21 mouse cellular contexts compared by ENCODE assay signal in the genomic region with DNA sequence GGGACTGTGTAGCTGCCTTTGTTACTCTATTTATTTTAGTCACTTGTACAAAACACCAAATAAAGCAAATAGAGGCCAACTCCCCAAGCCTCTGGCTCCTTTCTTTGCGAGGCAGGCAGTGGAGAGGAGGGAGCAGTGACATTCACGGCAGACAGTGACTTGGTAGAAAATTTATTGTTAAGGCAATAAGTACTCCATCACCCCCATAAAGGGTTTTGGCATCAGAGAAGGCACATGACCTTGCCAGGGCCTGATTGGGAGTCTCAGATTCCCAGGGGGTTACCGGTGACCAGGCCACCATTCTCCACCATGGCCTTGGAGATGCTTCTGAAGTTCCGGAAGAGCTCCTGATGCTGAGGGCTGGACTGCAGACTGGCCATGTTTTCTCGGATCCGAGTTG. TPM values are rescaled to one million over a fixed set of nuclear protein-coding genes. Genes with fewer than 3 reads are reported as not detected.
DNase-seq lines count a peak whose midpoint lies in the region; ATAC-seq lines count a peak whose summit lies in the region.
"Had no signal": no experiment of that assay in that cellular context is flagged by ENCODE, and none has a peak within 500 bp of the region (broad histone marks: within the 10 kb centered on the region; RNA-seq: fewer than 3 reads in every experiment).

No protein-coding gene starts in this region.

- H3K4me3 ChIP-seq in embryonic facial prominence, embryonic 10.5 days: peak overlapping the region; percentile 12; the same call in 1 of the 2 replicates
- H3K4me3 ChIP-seq in embryonic facial prominence, embryonic 13.5 days: no peak overlapping the region

- peaks cover 19% of the 10 kb centered on the region for H3K4me1 ChIP-seq in embryonic facial prominence, embryonic 10.5 days
- peaks cover 10% of the 10 kb centered on the region for H3K4me1 ChIP-seq in embryonic facial prominence, embryonic 13.5 days

- WGBS in embryonic facial prominence, embryonic 10.5 days: 91% methylated on average over 6 of the region's 6 CpGs
- WGBS in embryonic facial prominence, embryonic 13.5 days: 89% methylated on average over 6 of the region's 6 CpGs

- ATAC-seq in embryonic facial prominence, embryonic 13.5 days (ENCODE audit: insufficient number of reproducible peaks, insufficient read depth, low FRiP score, low TSS enrichment, low read depth): no peak
- ATAC-seq: activated CD4-positive, CD25-positive, alpha-beta regulatory T cell, adult 4 months; CD4-positive, CD25-positive, alpha-beta regulatory T cell, adult 4 months; Patski had no signal

- H3K9ac ChIP-seq in embryonic facial prominence, embryonic 13.5 days: peak overlapping the region; percentile 40; the same call in 1 of the 2 replicates

- DNase-seq in heart, adult 11 months: peak; percentile 88
- DNase-seq in heart, postnatal 25 days (ENCODE audit: low spot score): no peak
- peak; percentile 2 for DNase-seq in ovary, postnatal 36 days (ENCODE audit: low spot score)
- no peak for DNase-seq in ovary, postnatal 14 days (ENCODE audit: low spot score)
- DNase-seq in embryonic facial prominence, embryonic 10.5 days (ENCODE audit: low spot score): no peak
- no peak for DNase-seq in cerebellum, adult 18-20 months
- no peak for DNase-seq in kidney, adult 18-20 months
- DNase-seq: adrenal gland, adult 2 months; adrenal gland, adult 8-10 months; adrenal gland, postnatal 10 days; adrenal gland, postnatal 14 days; adrenal gland, postnatal 25 days; B cell, adult 2 months; cerebellum, adult 11 months; cerebellum, adult 11-12 months had no signal

- no peaks in the 10 kb centered on the region for H3K9me3 ChIP-seq in embryonic facial prominence, embryonic 10.5 days
- H3K9me3 ChIP-seq in embryonic facial prominence, embryonic 13.5 days: no peaks in the 10 kb centered on the region
- H3K9me3 ChIP-seq: G1E had no signal

- H3K27me3 ChIP-seq in embryonic facial prominence, embryonic 10.5 days (replicated peaks; ENCODE audit: low read depth, poor library complexity, severe bottlenecking): no peaks in the 10 kb centered on the region
- H3K27me3 ChIP-seq in embryonic facial prominence, embryonic 13.5 days: no peaks in the 10 kb centered on the region
- H3K27me3 ChIP-seq: CH12.LX, Patski had no signal

- no peak overlapping the region for H3K4me2 ChIP-seq in embryonic facial prominence, embryonic 13.5 days

- no peak overlapping the region for H3K27ac ChIP-seq in embryonic facial prominence, embryonic 10.5 days (replicated peaks)
- no peak overlapping the region for H3K27ac ChIP-seq in embryonic facial prominence, embryonic 13.5 days

- peaks cover 95% of the 10 kb centered on the region for H3K36me3 ChIP-seq in embryonic facial prominence, embryonic 10.5 days (replicated peaks)
- peaks cover 94% of the 10 kb centered on the region for H3K36me3 ChIP-seq in embryonic facial prominence, embryonic 13.5 days

- intact Hi-C loops in heart, postnatal 25 days (cut with DNase I): loop anchor here (10.0 kb wide), 1 partner anchor 645 kb away; a partner anchor contains a TSS

RNA-seq across cellular contexts. Expression of a gene that starts 5.2 kb away (rescaled TPM):
- 1,000 to 10,000 TPM; 1,206 to 1,290 TPM for total RNA-seq in heart, postnatal 25 days (2021)
- polyA plus RNA-seq in embryonic facial prominence, embryonic 10.5 days (2016; fragmentation: Nextera tagmentation; extraction: Ambion mirVana): 42.2 and 46.3 TPM in 2 replicates
- 78.2 and 82.3 TPM in 2 replicates for polyA plus RNA-seq in embryonic facial prominence, embryonic 13.5 days (2015; fragmentation: Nextera tagmentation; extraction: Ambion mirVana)

RNA-seq across cellular contexts. Expression of a gene that starts 6.7 kb away (rescaled TPM):
- total RNA-seq in heart, postnatal 25 days (2021): 1 to 10 TPM; 6.6 to 8.1 TPM
- 12.6 and 13.2 TPM in 2 replicates for polyA plus RNA-seq in embryonic facial prominence, embryonic 10.5 days (2016; fragmentation: Nextera tagmentation; extraction: Ambion mirVana)
- 13.1 and 13.5 TPM in 2 replicates for polyA plus RNA-seq in embryonic facial prominence, embryonic 13.5 days (2015; fragmentation: Nextera tagmentation; extraction: Ambion mirVana)

RNA-seq across cellular contexts. Expression of a gene that starts 9.6 kb away (rescaled TPM):
- 1 to 10 TPM; 3.9 to 5.2 TPM for total RNA-seq in heart, postnatal 25 days (2021)
- 59.0 and 59.8 TPM in 2 replicates for polyA plus RNA-seq in embryonic facial prominence, embryonic 10.5 days (2016; fragmentation: Nextera tagmentation; extraction: Ambion mirVana)
- 55.0 and 56.8 TPM in 2 replicates for polyA plus RNA-seq in embryonic facial prominence, embryonic 13.5 days (2015; fragmentation: Nextera tagmentation; extraction: Ambion mirVana)

RNA-seq across cellular contexts. Expression of a gene that starts 14.5 kb away (rescaled TPM):
- total RNA-seq in heart, postnatal 25 days (2021): 10 to 100 TPM; 22.6 to 25.3 TPM
- 96.5 and 98.3 TPM in 2 replicates for polyA plus RNA-seq in embryonic facial prominence, embryonic 10.5 days (2016; fragmentation: Nextera tagmentation; extraction: Ambion mirVana)
- polyA plus RNA-seq in embryonic facial prominence, embryonic 13.5 days (2015; fragmentation: Nextera tagmentation; extraction: Ambion mirVana): 87.8 and 93.3 TPM in 2 replicates

RNA-seq across cellular contexts. Expression of a gene that starts 19.1 kb away (rescaled TPM):
- 100 to 1,000 TPM; 274 to 291 TPM for total RNA-seq in heart, postnatal 25 days (2021)
- 317 and 331 TPM in 2 replicates for polyA plus RNA-seq in embryonic facial prominence, embryonic 10.5 days (2016; fragmentation: Nextera tagmentation; extraction: Ambion mirVana)
- 511 and 542 TPM in 2 replicates for polyA plus RNA-seq in embryonic facial prominence, embryonic 13.5 days (2015; fragmentation: Nextera tagmentation; extraction: Ambion mirVana)

Comparison
In these comparisons a context has a peak if more than half of its experiments do, and no peak if none do; other contexts are left out.
1. DNase-seq: peak in heart, adult 11 months (single experiment) and ovary, postnatal 36 days (single experiment); none in heart, postnatal 25 days (single experiment), ovary, postnatal 14 days (single experiment), embryonic facial prominence, embryonic 10.5 days (single experiment), cerebellum, adult 18-20 months (0 of 2) and kidney, adult 18-20 months (single experiment).